Mouse (Mus musculus) adrenal gland, adult 18-20 months (tissue): ENCODE measurements around the gene Gm6309. TPM values are rescaled to one million over a fixed set of nuclear protein-coding genes. Genes with fewer than 3 reads are reported as not detected.
A peak's percentile ranks its signal among the peaks of the same experiment; 100 is the strongest.
"Not testable (repeated sequence)": the region's sequence is repeated elsewhere in the genome, so short reads cannot be mapped to it uniquely, and the experiment has no call there.

Experiments used
- DNase-seq, 2 experiments: peaks; one replicate each; pipeline ENCODE4 v3.0.0; 2021 to 2022; ENCODE audit warnings: low spot score in 2 of 2
- long read RNA-seq, 2 experiments: library from polyadenylated mRNA; stranded (forward); transcript quantifications; one replicate each; pipeline ENCODE4 v2.0.0; 2021
- total RNA-seq, 2 experiments: library from RNA; stranded (reverse); gene quantifications; 1 replicate in 1 of 2; 2 replicates in 1 of 2; pipeline ENCODE4 v1.2.3; 2021

The Gm6309 gene
- total RNA-seq, result not detected
- long read RNA-seq, experiment 1, result 0 reads
- long read RNA-seq, experiment 2, result 0 reads

DNA sequence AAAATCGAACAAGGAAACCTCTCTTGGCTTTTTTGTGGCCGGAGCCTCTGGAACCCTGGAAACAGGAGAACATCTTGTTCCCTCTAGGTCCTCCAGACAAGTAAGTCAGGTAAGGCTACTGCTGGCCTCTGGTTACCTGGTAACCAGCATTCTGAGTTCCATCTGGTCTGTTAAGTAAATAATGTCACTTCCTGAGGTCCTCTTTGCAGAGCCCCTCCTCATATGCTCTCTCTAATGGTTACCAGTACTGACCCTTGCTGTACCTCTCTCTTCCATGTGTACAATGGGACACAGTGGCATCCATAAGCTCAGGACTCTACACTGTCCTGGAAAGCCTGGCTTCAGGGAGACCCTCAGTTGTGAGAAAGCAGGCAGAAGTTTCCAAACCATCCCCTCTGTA is at the start of gene Gm6309:
Gene Gm6309, minus strand, starts transcription at position 101 of the 400 bp plus-strand sequence.
- not testable (repeated sequence) for DNase-seq

DNA sequence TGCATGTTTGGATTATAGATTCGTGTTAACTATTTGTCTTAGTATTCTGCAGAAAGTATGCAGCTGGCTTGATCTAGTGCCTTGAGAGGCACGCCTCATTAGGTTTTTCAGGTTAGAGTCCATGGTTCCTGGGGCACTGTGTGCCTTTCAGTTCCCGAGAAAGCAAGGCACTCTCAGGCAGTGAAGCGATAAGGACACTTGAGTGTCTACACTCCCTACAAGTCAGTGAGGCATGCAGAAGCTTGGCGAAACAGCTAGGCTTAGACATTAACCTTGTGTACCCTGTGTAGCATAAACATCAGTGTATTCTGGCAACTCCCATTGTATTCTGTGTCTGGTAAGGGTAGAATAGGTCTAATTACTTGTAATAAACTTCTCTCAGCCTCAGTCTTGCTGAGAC is 35.0 kb upstream of the Gm6309 start:
- no peak for DNase-seq

DNA sequence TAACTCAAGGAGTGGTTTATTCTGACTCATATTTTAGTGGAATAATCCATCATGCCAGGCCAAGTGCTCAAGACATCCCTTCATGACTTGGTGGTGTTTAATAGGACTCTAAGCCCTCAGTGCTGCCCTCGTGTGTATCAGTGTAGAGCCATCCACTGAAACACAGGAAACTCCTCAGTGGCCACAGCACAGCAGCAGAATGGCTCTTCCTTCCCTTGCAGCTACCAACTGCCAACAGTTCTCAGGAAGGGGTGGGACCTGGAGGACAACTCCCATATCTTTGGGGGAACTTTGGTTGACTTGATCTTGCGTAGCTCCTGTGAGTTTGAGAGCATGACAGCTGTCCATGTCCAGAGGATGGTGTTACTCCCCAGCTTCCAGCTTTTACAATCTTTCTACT is 33.4 kb upstream of the Gm6309 start:
- no peak for DNase-seq

DNA sequence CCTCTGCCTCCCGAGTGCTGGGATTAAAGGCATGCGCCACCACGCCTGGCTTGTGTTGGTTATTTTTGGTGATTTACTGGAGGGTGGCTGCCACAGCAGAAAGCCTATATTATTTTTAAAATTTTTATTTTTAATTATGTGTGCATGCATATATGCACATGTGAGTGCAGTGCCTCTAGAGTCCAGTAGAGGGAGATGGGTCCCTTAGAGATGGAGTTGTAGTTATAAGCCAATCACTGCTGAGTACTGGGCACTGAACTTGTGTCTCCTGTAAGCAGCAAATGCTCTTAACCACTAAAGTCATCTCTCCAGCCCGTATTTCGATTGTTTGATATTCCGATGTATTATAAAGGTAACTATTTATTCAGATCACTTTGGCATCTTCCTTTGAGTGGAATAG is 30.1 kb upstream of the Gm6309 start:
- DNase-seq, result no peak

DNA sequence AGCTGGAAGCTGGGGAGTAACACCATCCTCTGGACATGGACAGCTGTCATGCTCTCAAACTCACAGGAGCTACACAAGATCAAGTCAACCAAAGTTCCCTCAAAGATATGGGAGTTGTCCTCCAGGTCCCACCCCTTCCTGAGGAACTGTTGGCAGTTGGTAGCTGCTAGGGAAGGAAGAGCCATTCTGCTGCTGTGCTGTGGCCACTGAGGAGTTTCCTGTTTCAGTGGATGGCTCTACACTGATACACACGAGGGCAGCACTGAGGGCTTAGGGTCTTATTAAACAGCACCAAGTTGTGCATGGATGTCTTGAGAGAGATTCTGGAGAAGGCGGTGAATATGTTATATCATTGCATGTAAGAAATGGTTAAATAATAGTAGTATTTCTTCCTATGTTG is 29.0 kb upstream of the Gm6309 start:
- DNase-seq, result no peak

DNA sequence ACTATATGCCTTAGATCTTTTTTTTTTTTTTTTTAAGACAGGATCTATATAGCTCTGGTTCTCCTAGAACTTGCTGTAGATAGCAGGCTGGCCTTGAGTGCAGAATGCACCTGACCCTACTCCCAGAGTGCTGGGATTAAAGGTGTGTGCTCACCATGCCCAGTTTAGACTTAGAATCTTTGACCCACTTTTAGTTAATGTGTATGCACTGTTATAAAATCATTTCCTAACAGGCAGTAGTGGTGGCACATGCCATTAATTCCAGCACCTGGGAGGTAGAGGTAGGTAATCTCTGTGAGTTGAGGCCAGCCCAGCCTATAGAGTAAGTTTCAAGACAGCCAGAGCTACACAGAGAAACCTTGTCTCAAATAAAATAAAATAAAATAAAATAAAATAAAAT is 28.6 kb upstream of the Gm6309 start:
- no peak for DNase-seq

DNA sequence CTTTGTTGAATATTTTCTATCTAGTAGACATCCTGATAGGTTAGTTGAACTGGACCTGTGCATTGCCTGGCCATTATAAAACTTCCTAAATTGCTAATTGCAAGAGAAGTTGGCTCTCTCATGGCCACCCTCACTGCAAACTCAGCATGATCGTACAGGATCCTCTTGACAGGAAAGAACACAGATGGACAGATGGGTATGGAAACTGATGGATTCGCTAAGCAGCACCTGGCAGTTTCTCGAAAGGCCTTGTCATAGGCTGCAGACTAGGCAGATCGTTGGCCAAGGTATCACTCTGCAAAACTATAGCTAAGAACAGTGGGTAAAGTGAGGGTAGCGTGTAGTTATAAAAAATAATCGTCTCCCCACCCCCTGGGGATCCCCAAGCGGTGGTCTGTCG is 22.8 kb upstream of the Gm6309 start:
- DNase-seq, result no peak

DNA sequence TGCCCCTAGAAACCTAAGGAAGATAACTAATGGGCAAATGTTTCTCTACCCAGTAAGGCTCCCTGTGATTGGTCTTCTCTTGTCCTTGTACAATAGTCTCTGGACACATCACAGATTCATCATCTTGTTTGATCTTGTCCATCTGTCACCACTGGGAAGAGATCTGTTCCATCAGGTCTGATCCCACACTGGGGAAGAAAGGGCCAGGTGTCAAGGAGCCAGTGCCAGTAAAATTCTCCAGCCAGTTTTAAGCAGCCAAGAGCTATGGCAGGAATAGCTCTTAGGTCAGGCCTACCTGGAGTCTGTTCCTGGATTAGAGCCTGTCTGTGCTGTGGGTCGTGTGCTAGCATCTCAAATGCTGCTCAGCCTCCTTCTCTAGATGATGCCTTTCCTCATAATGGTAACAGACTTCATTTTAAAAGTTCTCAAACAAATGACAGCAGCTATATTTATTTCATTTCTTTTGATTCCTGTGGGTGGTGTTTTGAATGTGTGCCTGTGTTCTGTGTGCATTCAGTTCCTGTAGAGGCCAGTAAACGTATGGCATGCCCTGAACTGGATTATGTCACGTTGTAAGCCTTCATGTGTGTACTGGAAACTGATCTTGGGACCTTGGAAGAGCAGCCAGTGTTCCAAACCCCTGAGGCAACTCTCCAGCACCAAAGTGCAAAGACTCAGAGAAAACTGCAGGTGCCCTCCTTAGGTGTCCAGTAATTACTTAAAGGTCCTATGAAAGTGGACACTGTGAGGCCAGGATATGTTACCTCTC is 20.2 kb upstream of the Gm6309 start:
- DNase-seq, result no peak

DNA sequence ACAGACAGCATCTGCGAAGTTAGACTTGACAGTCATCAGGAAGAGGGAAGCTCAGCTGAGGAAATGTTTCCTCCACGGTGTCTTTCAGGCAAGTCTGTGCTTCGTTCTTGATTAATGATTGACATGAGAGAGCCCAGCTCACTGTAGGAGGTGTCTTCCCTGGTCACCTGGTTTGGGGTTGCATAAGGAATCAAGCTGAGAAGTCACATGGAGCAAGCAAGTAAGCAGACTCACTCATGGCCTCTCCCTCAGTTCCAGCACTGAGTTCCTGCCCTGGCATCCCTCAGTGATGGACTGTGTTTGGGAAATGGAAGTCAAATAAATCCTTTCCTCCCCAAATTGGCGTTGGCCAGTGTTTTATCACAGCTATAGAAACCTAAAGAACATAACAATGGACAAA is 19.6 kb upstream of the Gm6309 start:
- DNase-seq, result no peak

DNA sequence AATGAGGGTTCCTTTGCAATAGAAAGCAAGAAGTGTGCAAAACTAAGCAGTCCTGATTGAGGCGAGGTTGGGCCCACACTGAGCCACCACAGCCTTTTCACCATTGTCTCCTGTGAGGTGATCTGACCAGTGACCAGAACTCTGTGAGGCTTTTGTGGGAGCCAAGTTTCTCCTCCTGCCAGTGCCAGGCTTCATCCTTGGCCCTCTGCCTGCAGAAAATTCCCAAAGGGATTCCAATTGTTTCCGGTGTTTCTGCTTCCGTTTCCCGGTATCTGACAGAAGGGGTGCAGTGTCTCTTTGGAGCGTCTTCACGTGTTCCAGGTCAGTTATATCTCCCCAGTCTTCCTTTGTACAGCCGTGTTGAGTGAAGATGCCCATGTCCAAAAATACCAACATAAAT is 18.2 kb upstream of the Gm6309 start:
- DNase-seq, result no peak

DNA sequence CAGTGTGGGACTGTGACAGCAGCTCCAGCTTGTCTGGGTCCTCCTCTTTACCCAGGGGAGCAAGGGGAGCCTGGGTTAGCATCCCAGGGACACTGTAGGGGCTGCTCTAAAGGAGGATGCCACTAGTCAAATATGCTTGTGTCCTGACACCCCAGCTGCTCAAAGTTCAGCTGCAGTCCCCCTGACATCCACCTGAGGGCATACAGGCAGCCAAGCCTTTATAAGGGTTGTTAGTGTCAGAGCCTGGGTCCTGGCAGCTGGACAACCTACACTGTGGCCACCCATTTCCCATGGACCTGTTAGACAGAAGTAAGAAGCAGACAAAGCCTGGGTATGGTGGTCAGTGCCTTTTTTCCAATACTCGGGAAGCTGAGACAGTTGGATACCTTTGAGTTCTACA is 17.6 kb upstream of the Gm6309 start:
- no peak for DNase-seq

DNA sequence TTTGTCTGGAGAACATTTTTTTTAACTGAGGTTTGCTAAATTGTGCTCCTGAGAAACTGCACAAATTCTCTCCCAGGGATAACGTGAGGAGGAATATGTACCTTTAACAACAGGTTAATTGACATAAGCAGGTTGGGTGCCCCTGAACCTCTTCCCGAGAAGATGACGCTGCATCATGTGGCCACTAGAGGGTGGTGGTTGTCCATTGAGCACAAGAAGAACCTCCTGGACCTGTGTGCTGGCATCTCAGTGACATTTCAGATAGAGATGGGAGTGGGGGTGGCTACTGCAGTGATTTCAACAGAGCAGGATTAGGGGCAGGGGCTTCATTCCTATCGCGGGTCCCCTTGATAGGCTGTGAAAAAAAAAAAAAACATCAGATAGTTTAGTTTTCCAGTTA is 16.9 kb upstream of the Gm6309 start:
- DNase-seq, result peak; percentile 60 to 63

DNA sequence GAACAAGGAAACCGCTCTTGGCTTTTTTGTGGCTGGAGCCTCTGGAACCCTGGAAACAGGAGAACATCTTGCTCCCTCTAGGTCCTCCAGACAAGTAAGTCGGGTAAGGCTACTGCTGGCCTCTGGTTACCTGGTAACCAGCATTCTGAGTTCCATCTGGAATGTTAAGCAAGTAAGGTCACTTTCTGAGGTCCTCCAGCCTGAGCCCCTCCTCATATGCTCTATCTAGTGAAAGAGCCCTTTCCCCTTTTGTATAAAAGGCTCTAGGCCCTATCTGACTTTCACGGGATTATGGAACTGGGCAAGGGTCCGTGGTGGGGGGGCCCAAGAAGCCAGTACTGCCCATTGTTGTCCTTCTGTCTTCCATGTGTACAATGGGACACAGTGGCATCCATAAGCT is 14.7 kb upstream of the Gm6309 start, which contains the start of gene 1700001J03Rik:
Gene 1700001J03Rik, minus strand, starts transcription at position 101 of the 400 bp plus-strand sequence.
- not testable (repeated sequence) for DNase-seq

DNA sequence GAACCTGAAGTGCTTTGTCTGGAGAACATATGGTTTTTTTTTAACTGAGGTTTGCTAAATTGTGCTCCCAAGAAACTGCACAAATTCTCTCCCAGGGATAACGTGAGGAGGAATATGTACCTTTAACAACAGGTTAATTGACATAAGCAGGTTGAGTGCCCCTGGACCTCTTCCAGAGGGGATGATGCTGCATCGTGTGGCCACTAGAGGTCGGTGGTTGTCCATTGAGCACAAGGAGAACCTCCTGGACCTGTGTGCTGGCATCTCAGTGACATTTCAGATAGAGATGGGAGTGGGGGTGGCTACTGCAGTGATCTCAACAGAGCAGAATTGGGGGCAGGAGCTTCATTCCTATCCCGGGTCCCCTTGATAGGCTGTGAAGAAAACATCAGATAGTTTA is 2.2 kb upstream of the Gm6309 start:
- not testable (repeated sequence) for DNase-seq

DNA sequence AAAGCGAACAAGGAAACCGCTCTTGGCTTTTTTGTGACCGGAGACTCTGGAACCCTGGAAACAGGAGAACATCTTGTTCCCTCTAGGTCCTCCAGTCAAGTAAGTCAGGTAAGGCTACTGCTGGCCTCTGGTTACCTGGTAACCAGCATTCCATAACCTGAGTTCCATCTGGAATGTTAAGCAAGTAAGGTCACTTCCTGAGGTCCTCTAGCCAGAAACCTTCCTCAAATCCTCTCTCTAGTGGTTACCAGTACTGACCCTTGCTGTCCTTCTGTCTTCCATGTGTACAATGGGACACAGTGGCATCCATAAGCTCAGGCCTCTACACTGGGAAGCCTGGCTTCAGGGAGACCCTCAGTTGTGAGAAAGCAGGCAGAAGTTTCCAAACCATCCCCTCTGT is 10.1 kb downstream of the Gm6309 start, which contains the start of gene Gm5565:
Gene Gm5565, minus strand, starts transcription at position 101 of the 400 bp plus-strand sequence.
- DNase-seq, result not testable (repeated sequence)

DNA sequence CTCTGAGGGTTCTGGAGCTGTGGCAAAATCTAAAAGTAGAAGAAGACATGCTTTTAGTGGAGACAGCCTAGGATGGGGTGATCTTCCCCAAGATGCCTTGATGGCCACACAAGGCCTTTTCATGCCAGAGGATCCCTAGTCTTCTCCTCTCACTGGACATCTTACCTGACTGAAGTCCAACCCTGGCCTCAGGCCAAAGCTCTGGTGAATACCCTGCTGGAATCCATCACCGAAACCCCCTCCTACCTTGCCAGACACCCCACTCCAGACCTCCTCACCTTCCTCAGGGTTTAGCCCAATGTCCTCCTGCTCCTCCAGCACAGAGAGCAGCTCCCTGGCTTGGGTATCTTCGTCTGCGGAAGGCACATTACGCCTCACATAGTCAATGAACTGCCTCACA is 12.2 kb downstream of the Gm6309 start:
- not testable (repeated sequence) for DNase-seq

DNA sequence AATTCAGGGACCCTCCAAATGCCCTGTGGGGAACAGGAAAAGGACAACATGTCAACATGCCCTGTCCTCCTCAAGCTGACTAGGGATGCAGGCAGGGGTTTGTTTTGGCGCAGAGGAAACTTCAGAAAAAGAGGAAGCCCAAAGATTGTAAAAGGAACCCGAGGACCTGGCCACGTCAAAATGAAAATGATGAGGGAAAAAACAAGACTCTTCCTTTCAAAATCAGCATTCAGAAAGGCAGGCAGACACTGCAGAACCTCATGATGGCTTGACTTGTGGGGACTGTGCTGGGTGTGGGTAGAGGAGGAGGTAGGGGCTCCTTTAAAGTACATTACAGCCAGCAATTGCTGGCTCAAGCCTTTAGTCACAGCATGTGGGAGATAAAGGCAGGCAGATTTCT is 20.1 kb downstream of the Gm6309 start:
- no peak for DNase-seq

DNA sequence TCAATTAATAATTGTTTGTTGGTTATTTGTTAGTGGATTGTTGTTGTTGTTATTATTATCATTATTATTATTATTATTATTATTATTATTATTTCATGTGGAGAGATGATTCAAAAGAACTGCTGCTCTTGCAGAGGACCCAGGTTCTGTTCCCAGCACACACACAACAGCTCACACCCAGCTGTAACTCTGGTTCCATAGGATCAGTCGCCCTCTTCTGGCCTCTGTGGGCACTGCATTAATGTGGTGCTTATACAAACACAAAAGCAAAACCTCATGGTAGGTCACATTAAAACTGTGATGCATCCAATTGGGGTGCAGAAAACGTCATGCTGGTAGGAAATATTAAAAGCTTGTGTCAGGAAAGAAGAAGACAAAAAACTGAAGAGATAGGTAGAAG is 22.6 kb downstream of the Gm6309 start:
- DNase-seq, result no peak

Other genes with a start within 250 kb of the Gm6309 start
- under 1 TPM in 1 of 2 experiments, not detected in 1; 0.20 TPM for gene Cyp3a25, start 161.1 kb downstream of the Gm6309 start, total RNA-seq
- not detected for gene Cyp3a59, start 91.5 kb downstream of the Gm6309 start, total RNA-seq
- gene Gm5565, start 10.2 kb downstream of the Gm6309 start, total RNA-seq, result not detected
- gene 1700001J03Rik, start 14.6 kb upstream of the Gm6309 start, total RNA-seq, result under 1 TPM; 0.73 to 0.99 TPM
- gene Rnf6, start 50.8 kb upstream of the Gm6309 start, total RNA-seq, result 10 to 100 TPM; 47.2 to 74.5 TPM
- gene Cdk8, start 60.5 kb upstream of the Gm6309 start, total RNA-seq, result 10 to 100 TPM; 43.5 to 91.1 TPM
- 10 to 100 TPM; 12.7 to 21.1 TPM for gene Wasf3, start 214.3 kb upstream of the Gm6309 start, total RNA-seq